25 mouse cellular contexts compared by ENCODE assay signal in the genomic region with DNA sequence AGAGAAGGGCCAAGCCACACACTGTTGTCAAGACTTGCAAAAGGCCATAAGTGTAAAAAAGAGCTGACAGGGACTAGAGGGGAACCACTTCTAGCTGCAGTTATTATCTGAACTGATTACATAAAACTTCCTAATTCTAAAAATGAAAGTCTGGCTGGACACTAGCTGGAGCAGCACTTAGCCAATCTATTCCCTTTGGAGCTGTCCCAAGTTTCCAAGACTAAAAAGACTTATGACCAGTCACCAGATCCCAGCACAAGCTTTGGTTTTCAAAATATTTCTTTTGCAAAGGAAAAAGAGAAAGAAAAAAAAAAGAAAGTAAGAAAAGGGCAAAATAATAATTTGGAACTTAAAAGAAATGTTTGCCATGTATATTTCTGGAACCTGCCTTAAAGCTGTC.
DNase-seq lines count a peak whose midpoint lies in the region; ATAC-seq and TF ChIP-seq lines count a peak whose summit lies in the region.
"Had no signal": no experiment of that assay in that cellular context is flagged by ENCODE, and none has a peak within 500 bp of the region (broad histone marks: within the 10 kb centered on the region; RNA-seq: fewer than 3 reads in every experiment).

No protein-coding gene starts in this region.

- no peak overlapping the region for H3K27ac ChIP-seq in kidney, postnatal 0 days
- H3K27ac ChIP-seq: embryonic facial prominence, embryonic 12.5 days; forebrain, embryonic 12.5 days; hindbrain, postnatal 0 days; limb, embryonic 13.5 days; liver, embryonic 14.5 days; stomach, postnatal 0 days had no signal

- H3K36me3 ChIP-seq in kidney, postnatal 0 days (ENCODE audit: insufficient read depth, low read length), result no peaks in the 10 kb centered on the region
- H3K36me3 ChIP-seq: embryonic facial prominence, embryonic 12.5 days; forebrain, embryonic 12.5 days; G1E; limb, embryonic 13.5 days had no signal

- H3K4me3 ChIP-seq in kidney, postnatal 0 days (replicated peaks; ENCODE audit: low read depth, low read length), result no peak overlapping the region
- H3K4me3 ChIP-seq in lung, adult 2 months (replicated peaks; ENCODE audit: extremely low read depth, low read depth, low read length), result no peak overlapping the region
- H3K4me3 ChIP-seq: embryonic facial prominence, embryonic 12.5 days; forebrain, embryonic 12.5 days; limb, embryonic 13.5 days had no signal

- H3K4me1 ChIP-seq in kidney, postnatal 0 days (replicated peaks; ENCODE audit: insufficient read depth, low read length), result no peaks in the 10 kb centered on the region
- H3K4me1 ChIP-seq in lung, adult 2 months (ENCODE audit: control insufficient read depth, insufficient read depth, low read length), result no peaks in the 10 kb centered on the region
- H3K4me1 ChIP-seq: embryonic facial prominence, embryonic 12.5 days; forebrain, embryonic 12.5 days; limb, embryonic 13.5 days had no signal

- no peak overlapping the region for H3K4me2 ChIP-seq in kidney, postnatal 0 days (ENCODE audit: low read length)
- H3K4me2 ChIP-seq: embryonic facial prominence, embryonic 12.5 days; forebrain, embryonic 12.5 days; limb, embryonic 13.5 days had no signal

- peak; percentile 55 for DNase-seq in heart, adult 8-10 months (ENCODE audit: low spot score)
- no peak for DNase-seq in heart, postnatal 4 days
- peak; percentile 9 for DNase-seq in kidney, postnatal 0 days (ENCODE audit: low spot score)
- DNase-seq in kidney, adult 11 months, result no peak
- peak; percentile 29 for DNase-seq in lung, postnatal 36 days
- no peak for DNase-seq in lung, adult 2 months
- DNase-seq in cerebellum, adult 11-12 months, result no peak
- DNase-seq: adrenal gland, adult 8-10 months; B cell, adult 2 months; cerebellum, adult 2 months; cerebellum, postnatal 25 days; kidney, postnatal 36 days; layer of hippocampus, postnatal 36 days; midbrain, embryonic 14.5 days; thymus, adult 2 months; thymus, postnatal 4 days had no signal

- no peak for TF ChIP-seq CTCF in kidney, postnatal 0 days (IDR thresholded peaks at IDR 0.05; ENCODE audit: low read depth)
- TF ChIP-seq CTCF in lung, adult 2 months (IDR thresholded peaks at IDR 0.05; ENCODE audit: insufficient read depth, low read length), result no peak

- no peak for TF ChIP-seq POLR2A in lung, adult 2 months (IDR thresholded peaks at IDR 0.05; ENCODE audit: borderline replicate concordance, extremely low read depth, low read depth, low read length)

- no peaks in the 10 kb centered on the region for H3K9me3 ChIP-seq in kidney, postnatal 0 days (replicated peaks; ENCODE audit: low read length)
- H3K9me3 ChIP-seq: embryonic facial prominence, embryonic 12.5 days; forebrain, embryonic 12.5 days; limb, embryonic 13.5 days had no signal

- H3K27me3 ChIP-seq in kidney, postnatal 0 days (ENCODE audit: insufficient read depth, low read length), result no peaks in the 10 kb centered on the region
- H3K27me3 ChIP-seq: CH12.LX; embryonic facial prominence, embryonic 12.5 days; forebrain, embryonic 12.5 days; limb, embryonic 13.5 days had no signal

- no peak for ATAC-seq in kidney, postnatal 0 days (replicated peaks; ENCODE audit: low FRiP score, low read depth)
- ATAC-seq: hindbrain, postnatal 0 days; intestine, embryonic 16.5 days had no signal

- H3K9ac ChIP-seq in kidney, postnatal 0 days (ENCODE audit: low read depth, low read length), result no peak overlapping the region
- H3K9ac ChIP-seq: embryonic facial prominence, embryonic 12.5 days; forebrain, embryonic 12.5 days; limb, embryonic 13.5 days; liver, embryonic 14.5 days had no signal

Comparison
In these comparisons a context has a peak if more than half of its experiments do, and no peak if none do; other contexts are left out.
1. DNase-seq: peak in heart, adult 8-10 months (single experiment), kidney, postnatal 0 days (single experiment) and lung, postnatal 36 days (single experiment); none in heart, postnatal 4 days (single experiment), kidney, adult 11 months (single experiment), lung, adult 2 months (single experiment) and cerebellum, adult 11-12 months (single experiment).